Mouse (Mus musculus): ENCODE results near the gene D630003M21Rik.

DNA sequence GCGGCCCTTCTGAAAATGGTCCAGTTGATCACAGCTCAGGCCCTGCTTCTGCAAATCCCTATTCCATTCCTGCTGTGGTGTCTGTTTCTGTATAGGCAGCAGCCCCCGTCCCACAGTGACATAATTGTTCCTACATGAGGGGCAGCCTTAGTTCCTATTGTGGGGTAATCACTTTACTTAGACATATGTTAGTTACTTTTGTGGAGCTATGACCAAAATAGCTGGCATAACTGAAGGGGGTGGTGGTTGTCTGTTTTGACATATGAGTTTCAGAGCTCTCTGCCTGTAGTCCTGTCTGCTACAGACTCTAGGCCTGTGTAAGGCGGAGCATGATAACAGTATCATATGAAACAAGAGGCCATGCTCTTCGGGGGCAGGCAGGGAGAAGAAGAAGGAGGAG lies 21.5 kb upstream of the D630003M21Rik start:
- TF ChIP-seq CTCF (IDR thresholded peaks at IDR 0.05; ENCODE audit: low read depth) (no peak), EP300 (IDR thresholded peaks at IDR 0.05; ENCODE audit: low read depth) (no peak)
